Mouse (Mus musculus): Measurements from ENCODE around the gene Slc26a6. TPM values are rescaled to one million over a fixed set of nuclear protein-coding genes. Genes with fewer than 3 reads are reported as not detected.

The Slc26a6 gene
- total RNA-seq (2015) (7.2 and 11.7 TPM in 2 replicates), total RNA-seq (2017) (3.0 and 4.7 TPM in 2 replicates)

DNA sequence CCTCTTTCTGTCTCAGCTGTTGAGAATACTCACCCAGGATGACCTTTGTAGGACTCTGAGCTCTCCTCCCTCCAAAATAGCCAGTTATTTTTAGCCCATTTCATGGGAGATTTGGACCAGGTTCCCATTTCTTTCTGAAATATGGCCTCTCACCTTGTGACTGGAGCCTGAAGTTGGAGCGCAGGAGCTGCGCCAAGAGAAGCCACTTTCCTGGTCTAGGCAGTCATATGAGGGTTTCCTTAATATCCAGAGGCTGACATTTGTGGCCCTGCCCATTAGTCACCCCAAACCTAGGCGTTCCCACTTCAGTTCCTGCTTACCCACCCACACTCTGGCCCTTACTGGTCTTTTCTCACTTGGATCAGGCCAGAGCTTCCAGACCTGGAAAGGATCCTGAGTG lies at the start of gene Slc26a6:
Slc26a6 (plus strand) TSS at position 308 of the 400 bp plus-strand sequence.
- ATAC-seq (replicated peaks; ENCODE audit: poor library complexity) = no peak

DNA sequence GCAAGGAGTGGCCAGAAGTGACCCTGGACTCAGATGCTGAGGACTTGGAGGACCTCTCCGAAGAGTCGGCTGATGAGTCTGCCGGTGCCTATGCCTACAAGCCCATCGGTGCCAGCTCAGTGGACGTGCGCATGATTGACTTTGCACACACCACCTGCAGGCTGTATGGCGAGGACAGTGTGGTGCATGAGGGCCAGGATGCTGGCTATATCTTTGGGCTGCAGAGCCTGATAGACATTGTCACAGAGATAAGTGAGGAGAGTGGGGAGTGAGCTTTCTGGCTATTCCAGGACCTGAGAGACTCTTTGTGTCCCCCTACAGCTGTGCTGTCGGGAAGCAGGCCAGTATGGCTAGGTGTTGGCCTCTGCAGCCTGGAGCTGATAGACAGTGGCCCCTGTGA lies 47.3 kb upstream of the Slc26a6 start:
- ATAC-seq (replicated peaks; ENCODE audit: poor library complexity) = peak; percentile 47

DNA sequence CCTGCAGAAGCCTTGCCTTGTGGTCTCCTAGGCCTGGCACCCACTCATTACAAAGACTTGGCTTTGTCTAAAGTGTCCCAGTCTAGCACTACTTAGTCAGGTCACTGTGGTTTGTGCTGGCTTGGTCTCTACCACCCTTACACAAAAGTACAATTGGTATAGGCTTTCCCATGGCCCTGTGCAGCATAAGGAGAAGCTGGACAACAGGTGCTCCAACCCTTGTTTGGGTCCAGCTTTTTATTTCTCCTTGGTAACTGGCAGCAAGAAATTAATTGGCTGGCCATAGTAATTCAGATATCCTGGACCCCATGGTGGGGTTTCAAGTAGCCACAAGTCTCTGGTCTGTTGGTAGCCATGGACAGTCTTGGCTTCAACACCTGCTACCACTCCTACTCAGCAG lies 46.7 kb upstream of the Slc26a6 start:
- ATAC-seq (replicated peaks; ENCODE audit: poor library complexity) = no peak

DNA sequence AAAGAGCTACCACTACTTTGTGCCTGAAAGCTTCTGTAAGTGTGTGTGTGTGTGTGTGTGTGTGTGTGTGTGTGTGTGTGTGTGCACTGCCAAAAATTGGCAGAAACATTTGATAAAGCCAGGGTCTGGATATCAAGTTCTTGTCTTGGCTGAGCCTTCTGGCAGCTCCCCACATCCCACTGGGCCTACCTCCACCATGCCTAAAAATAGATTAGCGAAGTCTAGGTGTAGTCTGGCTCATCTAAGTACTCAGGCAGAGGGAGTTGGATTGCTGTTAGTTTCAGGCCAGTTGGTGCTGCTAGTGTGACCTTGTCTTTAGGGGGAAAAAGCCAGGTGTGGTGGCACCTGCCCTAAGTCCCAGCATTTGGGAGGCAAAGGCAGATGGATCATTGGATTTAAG lies 46.3 kb upstream of the Slc26a6 start:
- peak; percentile 15; the same call in 1 of the 2 replicates for ATAC-seq (replicated peaks; ENCODE audit: poor library complexity)

DNA sequence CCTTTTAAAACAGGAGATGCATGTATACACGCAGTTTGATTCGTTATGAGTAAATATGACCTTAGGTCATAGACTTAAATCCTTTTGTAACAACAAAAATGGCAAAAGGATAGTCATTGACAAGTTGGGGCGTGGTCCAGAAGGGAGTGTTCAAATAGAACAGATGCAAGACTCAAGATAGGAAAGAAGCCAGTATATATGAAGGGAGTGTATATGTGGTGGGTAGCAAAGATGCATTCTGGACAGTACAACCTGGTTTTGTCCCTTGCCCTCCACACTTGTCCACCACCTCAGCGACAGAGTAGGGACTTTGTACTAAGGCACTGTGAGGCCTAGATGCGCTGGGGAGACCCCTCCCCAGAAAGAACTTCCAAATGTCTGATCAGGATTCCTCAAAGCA lies 45.4 kb upstream of the Slc26a6 start:
- peak; percentile 45 for ATAC-seq (replicated peaks; ENCODE audit: poor library complexity)

DNA sequence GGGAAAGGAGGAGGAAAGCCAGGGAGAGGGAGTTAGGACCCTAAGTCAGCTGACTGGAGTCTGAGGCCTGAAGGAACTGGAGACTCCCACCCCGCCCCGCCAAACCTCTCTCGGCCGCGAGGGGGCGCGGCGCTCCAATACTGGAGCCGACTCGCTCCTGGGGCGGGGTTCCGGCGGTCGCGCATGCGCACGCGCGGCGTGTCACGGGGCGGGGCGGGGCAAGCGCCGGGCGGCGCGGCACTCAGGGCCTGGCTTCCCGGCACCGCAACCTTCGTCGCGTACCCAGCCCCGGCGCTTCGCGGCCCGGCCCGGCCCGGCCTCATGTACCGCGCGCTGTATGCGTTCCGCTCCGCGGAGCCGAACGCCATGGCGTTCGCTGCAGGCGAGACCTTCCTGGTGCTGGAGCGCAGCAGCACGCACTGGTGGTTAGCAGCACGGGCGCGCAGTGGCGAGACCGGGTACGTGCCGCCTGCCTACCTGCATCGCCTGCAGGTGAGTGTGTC lies 44.9 kb upstream of the Slc26a6 start, which contains the start of gene Nckipsd:
Nckipsd (plus strand) TSS at position 206 of the 503 bp plus-strand sequence.
- ATAC-seq (replicated peaks; ENCODE audit: poor library complexity) = peak; percentile 64

DNA sequence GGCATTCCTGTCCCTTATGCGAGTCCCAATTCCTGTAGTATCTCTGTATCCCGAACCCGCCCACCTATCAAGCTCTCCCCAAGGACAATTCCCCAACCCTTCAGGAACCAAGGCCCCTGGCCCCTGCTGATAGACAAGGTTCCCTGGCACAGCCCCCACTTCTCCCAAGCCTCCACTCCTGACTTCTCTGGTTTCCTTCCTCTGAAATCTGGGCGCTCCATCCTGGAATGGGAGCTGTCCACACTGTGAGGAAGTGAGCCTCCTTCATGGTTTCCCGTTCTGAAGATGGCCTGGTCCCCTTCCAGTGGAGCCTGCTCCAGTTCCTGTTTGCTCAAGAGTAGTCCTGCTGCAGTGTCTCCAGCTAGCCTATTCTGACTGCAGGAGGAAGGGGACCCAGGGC lies 43.9 kb upstream of the Slc26a6 start:
- peak; percentile 30 for ATAC-seq (replicated peaks; ENCODE audit: poor library complexity)

DNA sequence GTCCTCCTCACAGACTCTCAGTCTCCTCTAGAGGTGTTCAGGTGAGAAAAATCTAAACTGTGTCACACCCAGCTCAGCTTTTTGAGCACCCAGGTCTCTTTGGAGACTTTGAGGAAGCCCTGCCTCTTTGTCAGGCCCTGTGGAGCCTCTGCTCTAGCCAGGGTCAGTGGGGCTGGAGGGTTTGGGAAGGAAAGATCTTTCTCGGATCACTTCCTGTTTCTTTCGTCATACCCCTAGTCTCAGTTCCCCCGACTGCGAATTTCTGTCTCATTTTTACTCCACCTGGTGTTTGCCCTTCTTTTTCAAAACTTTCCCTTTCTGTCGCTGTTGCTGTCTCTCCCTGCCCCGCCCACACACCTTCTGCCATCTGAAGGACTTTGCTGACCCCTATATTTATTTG lies 43.4 kb upstream of the Slc26a6 start:
- ATAC-seq (replicated peaks; ENCODE audit: poor library complexity) = peak; percentile 33

DNA sequence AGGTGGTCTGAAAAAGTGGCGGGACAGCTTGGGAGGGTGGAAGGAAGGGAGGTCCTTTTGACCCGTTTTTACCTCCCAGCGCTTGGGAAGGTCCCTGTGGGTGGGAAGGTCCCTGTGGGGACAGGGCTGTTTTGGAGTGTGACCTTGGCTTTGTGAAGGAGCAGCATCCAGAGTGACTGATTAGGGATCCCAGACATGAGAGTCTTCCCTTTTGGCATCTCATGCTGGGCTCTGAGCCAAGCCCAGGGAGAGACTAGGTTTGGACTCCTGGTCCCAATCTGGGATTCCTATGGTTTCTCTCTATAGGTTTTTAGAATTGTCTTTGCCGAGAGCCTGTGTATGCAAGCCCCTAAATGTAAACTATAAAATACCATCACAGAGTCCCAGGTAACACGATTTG lies 42.6 kb upstream of the Slc26a6 start:
- no peak for ATAC-seq (replicated peaks; ENCODE audit: poor library complexity)

DNA sequence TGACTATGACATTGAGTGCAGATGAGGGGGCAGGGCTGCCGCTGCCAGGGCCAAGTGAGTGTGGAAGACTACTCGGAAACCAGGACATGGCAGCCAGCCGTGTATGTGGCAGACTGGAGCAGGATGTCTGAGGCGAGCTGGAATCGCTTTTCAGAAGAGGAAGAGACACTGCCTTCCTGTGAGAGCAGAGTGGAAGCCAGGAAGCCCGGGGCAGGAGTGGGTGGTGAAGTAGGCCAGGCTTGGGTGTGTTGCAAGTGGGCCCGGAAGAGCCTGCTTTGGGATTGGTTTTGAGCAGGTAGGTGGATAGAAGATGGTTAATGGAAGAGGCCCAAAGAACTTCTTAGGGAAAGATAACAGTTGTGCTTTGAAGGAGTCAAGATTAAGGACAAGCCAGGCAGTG lies 37.5 kb upstream of the Slc26a6 start:
- ATAC-seq (replicated peaks; ENCODE audit: poor library complexity) = no peak

DNA sequence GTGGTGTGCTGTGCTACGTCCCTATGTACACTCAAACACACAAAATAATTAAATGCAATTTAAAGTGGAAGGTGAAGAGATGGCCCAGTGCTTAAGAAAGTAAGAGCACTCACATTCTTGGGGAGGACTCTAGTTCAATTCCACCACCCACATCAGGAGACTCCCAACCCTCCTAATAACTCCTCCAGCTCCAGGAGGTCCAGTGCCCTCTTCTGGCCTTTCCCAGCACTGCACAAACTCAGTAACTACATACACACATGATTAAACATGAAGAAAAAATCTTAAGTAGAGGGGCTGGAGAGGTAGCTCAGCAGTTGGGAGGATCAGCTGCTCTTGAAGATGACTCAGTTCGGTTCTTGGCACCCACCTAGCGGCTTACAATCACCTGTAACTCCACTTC lies 33.6 kb upstream of the Slc26a6 start:
- peak; percentile 81 for ATAC-seq (replicated peaks; ENCODE audit: poor library complexity)

DNA sequence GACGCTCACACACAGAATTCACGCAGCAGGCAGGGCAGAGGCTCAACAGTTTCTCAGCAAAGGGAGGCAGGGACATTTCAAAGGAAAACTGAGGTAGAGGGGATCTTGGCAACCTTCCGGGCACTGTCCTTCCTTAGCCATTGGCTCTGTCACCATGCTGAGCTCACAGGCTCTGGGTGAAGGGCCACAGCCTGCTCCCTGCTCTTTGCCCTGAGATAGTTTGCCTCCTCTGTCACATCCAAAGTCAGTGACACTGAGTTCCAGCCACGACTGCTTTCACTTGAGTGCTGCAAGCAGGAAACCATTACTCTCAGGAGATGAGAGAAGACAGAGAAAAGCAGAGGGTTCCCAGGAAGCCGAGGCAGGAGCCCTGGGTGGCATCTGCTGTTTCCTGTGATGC lies 33.0 kb upstream of the Slc26a6 start:
- ATAC-seq (replicated peaks; ENCODE audit: poor library complexity) = no peak

DNA sequence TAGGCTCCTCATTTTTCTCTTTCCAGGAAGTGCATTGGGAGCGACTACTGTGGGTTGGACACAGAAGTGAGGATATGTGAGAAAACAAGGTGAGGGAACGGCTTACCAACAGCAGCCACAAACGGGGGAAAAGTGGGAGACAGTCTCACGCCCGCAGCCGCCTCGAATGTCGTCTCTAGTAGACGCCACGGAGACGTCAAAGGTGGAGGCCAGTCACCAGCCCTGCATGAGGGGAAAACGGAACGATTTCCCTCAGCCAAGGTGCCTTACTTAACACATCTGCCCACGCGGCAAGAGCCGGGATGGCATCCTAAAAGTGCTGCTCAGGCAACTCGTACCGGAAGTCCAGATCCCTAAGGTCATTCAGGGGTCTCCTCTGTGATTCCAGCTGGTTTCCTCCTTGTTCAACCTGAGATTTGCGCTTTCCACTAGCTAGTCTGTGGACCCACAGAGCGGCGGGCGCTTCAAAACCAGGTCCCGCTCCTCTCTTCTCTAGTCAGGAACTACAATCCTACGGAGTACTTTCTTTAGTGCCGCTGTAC lies 28.9 kb upstream of the Slc26a6 start:
- no peak for ATAC-seq (replicated peaks; ENCODE audit: poor library complexity)

DNA sequence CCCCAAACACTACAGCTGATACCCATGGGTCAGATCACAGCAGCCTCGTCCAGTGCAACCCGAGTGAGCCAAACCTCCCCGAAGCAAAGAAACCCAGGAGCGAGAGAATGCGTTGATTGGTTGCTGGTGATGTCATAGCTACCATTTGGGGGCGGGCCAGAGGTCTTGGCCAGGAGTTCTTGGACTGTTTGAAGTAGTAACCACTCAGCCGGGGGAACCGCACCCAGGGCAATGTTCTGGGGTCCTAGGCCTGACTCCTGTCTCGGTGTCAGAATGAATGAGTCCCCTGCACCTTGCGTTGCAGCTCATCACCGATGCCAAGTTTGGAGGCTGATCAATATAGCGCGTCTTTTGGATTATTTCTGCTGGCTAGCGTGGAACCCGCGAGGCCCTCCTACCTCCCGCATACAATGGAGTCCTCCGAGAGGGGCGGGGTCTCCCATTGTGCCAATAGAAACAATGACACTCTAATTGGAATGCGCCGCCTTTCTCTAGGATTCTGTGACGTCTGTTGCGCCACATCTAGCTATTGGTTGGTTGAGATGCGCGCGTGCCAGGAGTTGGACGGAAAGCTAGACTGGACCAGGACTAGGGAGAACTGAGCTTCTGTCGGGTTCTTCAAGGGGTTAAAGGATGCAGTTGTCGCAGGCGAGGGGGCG lies 28.2 kb upstream of the Slc26a6 start:
- no peak for ATAC-seq (replicated peaks; ENCODE audit: poor library complexity)

DNA sequence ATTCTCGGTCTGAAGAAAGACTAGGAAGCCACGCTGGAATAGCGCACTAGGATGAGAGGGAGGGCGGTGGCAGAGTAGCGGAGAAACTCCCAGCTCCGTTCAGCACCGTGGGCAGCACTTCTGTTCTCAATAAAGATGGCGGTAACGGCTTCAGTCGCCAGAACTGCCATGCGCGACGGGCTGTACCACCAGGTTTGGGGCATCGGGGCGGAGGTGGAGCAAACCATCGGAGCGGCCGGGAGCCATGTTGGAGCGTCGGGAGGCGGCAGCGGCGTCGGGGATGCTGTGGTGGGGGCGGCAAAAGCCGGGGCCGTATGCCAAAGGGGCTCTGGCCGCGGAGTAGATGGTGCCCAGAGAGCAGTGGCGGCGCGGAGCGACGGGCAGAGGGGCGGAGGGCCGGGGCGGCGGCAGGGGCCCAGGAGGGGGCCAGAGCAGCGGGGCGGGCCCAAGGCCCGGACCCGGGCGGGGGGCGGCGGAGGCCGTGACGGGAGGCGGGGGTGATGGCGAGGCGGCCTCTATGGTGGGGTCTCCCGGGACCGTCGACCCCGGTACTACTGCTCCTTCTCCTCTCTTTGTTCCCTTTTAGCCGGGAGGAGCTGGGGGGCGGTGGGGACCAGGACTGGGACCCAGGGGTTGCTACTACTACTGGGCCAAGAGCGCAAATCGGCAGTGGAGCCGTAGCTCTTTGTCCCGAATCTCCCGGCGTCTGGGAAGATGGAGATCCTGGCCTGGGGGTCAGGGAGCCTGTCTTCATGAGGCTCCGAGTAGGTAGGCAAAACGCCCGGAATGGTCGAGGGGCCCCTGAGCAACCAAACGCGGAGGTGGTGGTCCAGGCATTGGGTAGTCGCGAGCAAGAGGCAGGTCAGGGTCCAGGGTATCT lies 27.0 kb upstream of the Slc26a6 start, which contains the start of gene Celsr3:
Celsr3 (plus strand) TSS at position 501 of the 880 bp plus-strand sequence.
- ATAC-seq (replicated peaks; ENCODE audit: poor library complexity) = peak; percentile 77

DNA sequence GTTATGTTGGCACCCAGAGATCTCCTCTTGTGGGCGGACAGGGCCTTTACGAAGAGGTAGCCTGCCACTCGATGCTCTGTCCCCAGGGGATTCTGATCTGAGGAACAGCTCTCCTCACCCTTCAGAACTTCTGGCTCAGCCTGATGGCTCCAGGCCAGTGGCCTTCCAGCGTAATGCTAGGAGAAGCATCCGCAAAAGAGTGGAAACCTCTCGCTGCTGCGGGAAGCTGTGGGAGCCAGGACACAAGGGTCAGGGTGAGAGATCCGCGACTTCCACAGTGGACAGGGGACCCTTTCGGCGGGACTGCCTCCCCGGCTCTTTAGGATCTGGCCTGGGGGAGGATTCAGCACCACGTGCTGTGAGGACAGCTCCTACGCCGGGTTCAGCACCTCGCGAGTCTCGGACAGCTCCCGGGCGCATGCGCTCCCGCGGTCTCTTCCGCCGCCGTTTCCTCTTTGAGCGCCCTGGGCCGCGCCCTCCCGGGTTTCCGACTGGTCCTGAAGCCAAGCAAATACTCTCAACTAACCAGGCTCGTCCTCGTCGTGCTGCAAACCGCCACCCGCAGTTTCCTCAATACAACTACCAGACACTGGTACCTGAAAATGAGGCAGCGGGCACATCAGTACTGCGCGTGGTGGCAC lies 26.3 kb upstream of the Slc26a6 start:
- ATAC-seq (replicated peaks; ENCODE audit: poor library complexity) = peak; percentile 67

DNA sequence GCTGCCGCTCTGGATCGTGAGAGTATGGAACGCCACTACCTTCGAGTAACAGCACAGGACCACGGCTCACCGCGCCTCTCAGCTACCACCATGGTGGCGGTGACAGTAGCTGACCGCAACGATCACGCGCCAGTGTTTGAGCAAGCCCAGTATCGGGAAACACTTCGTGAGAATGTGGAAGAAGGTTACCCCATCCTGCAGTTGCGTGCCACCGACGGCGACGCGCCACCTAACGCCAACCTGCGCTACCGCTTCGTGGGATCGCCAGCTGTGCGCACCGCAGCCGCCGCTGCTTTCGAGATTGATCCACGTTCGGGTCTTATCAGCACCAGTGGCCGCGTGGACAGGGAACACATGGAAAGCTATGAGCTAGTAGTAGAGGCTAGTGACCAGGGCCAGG lies 25.6 kb upstream of the Slc26a6 start:
- peak; percentile 7 for ATAC-seq (replicated peaks; ENCODE audit: poor library complexity)

DNA sequence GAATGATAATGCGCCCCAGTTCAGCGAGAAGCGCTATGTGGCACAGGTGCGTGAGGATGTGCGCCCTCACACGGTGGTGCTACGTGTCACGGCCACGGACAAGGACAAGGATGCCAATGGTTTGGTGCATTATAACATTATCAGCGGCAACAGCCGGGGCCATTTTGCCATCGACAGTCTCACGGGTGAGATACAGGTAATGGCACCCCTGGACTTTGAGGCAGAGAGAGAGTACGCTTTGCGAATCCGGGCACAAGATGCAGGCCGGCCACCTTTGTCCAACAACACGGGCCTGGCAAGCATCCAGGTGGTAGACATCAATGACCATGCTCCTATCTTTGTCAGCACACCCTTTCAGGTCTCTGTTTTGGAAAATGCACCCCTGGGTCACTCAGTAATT lies 25.2 kb upstream of the Slc26a6 start:
- no peak for ATAC-seq (replicated peaks; ENCODE audit: poor library complexity)

DNA sequence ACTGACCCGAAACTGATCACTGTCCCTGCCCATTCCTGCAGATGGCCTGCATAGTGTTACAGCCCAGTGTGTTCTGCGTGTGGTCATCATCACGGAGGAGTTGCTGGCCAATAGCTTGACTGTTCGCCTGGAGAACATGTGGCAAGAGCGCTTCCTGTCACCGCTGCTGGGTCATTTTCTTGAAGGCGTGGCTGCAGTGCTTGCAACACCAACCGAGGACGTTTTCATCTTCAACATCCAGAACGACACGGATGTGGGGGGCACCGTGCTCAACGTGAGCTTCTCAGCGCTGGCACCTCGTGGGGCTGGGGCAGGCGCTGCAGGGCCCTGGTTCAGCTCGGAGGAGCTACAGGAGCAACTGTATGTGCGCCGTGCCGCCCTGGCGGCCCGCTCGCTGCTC lies 21.4 kb upstream of the Slc26a6 start:
- ATAC-seq (replicated peaks; ENCODE audit: poor library complexity) = peak; percentile 55

DNA sequence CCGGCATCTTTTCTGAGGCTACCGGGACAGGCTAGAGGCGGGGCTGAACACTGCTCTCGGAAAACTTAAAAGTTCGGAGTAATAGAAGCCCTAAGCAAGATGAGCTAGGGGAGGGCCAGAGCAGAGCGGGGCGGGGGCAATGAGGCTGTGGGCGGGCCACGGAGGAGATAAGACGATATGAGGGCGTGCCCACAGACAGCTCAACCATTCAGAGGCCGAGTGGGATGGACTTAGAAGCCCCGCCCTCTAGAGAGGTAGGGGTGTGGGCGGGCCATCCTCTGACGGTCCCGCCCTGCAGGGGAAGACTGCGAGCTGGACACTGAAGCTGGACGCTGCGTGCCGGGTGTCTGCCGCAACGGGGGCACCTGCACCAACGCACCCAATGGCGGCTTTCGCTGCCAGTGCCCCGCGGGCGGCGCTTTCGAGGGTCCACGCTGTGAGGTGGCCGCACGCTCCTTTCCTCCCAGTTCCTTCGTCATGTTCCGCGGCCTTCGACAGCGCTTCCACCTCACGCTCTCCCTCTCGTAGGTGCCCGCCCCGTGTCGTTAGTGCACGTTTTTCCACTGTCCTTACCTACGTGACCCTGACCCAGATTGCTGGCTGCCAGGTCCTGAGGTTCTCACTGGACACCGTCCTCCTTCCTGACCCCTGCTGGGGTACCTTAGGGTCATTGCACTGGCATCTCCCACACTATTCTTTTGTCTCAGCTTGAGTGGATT lies 20.5 kb upstream of the Slc26a6 start:
- ATAC-seq (replicated peaks; ENCODE audit: poor library complexity) = peak; percentile 88
